Mouse (Mus musculus) intestine, embryonic 14.5 days (tissue): ENCODE measurements at regions not wholly inside any gene's neighbourhood (a gene's known extent, or its start where the extent isn't known, plus 50 kb on each side); places are given as distances from the start of the nearest gene placed in this dataset.

ENCODE experiments used
- ATAC-seq: fragments of 200-750 bp; cut with Nextera tagmentation; replicated peaks from 2 replicates; pipeline ENCODE4 v1.8.0; 2017; ENCODE audit warnings: low read depth, moderate number of reproducible peaks, moderate TSS enrichment, moderate library complexity; ENCODE audit not compliant: low FRiP score, low TSS enrichment
- DNase-seq: peaks from one replicate; pipeline ENCODE4 v3.0.0-alpha.2; 2018; ENCODE audit warnings: low spot score
- H3K27ac ChIP-seq: fragments of 300-500 bp; sonication (generic); 2 replicates; pipeline ENCODE4 v1.5.1; 2014; ENCODE audit warnings: low read depth, mild to moderate bottlenecking, control low read depth
- H3K27me3 ChIP-seq: fragments of 300-500 bp; sonication (generic); replicated peaks from 2 replicates; pipeline ENCODE4 v1.6.1; 2014; ENCODE audit warnings: low read length, control low read depth; ENCODE audit not compliant: control insufficient read depth, insufficient read depth
- H3K36me3 ChIP-seq: fragments of 300-500 bp; sonication (generic); 2 replicates; pipeline ENCODE4 v1.6.1; 2014; ENCODE audit warnings: low read length, control low read depth; ENCODE audit not compliant: control insufficient read depth, insufficient read depth
- H3K4me1 ChIP-seq: fragments of 300-500 bp; sonication (generic); replicated peaks from 2 replicates; pipeline ENCODE4 v1.6.1; 2014; ENCODE audit warnings: low read length, control low read depth, mixed read lengths; ENCODE audit not compliant: control insufficient read depth, insufficient read depth
- H3K4me2 ChIP-seq: fragments of 300-500 bp; sonication (generic); 2 replicates; pipeline ENCODE4 v1.6.1; 2014; ENCODE audit warnings: low read length
- H3K4me3 ChIP-seq: fragments of 300-500 bp; sonication (generic); 2 replicates; pipeline ENCODE4 v1.5.1; 2014; ENCODE audit warnings: low read depth, low read length, control low read depth, mixed read lengths
- H3K9ac ChIP-seq: fragments of 300-500 bp; sonication (generic); 2 replicates; pipeline ENCODE4 v1.6.1; 2014; ENCODE audit warnings: mild to moderate bottlenecking, low read length
- H3K9me3 ChIP-seq: fragments of 300-500 bp; sonication (generic); 2 replicates; pipeline ENCODE4 v1.6.1; 2016; ENCODE audit warnings: low read length, control low read depth; ENCODE audit not compliant: control insufficient read depth
- WGBS: fragments of 180-500 bp; shearing (Covaris S2); extraction: QIAGEN DNeasy Blood & Tissue Kit; methylation state at CpG from one replicate; pipeline ENCODE4 v1.1.7; 2014; 5-methylcytosine and 5-hydroxymethylcytosine counted together

GRCm38 (mm10) chr3:143750128-143750527, 454.9 kb downstream of the Lmo4 start:
- Histone ChIP-seq H3K27me3 (no peaks in the 10 kb centered on the region), H3K4me1 (no peaks in the 10 kb centered on the region), H3K9me3 (no peaks in the 10 kb centered on the region), H3K36me3 (no peaks in the 10 kb centered on the region), H3K9ac (no peak overlapping the region), H3K27ac (no peak overlapping the region), H3K4me3 (no peak overlapping the region), H3K4me2 (no peak overlapping the region)
- WGBS: 87% methylated on average over 4 of the region's 4 CpGs
- no peak for ATAC-seq
- no peak for DNase-seq

GRCm38 (mm10) chr3:143743649-143744048, 461.4 kb downstream of the Lmo4 start:
- Histone ChIP-seq H3K4me2 (peak overlapping the region; percentile 42; the same call in 1 of the 2 replicates), H3K9ac (no peak overlapping the region), H3K4me3 (no peak overlapping the region), H3K9me3 (no peaks in the 10 kb centered on the region), H3K27ac (no peak overlapping the region), H3K4me1 (no peaks in the 10 kb centered on the region), H3K27me3 (no peaks in the 10 kb centered on the region), H3K36me3 (no peaks in the 10 kb centered on the region)
- ATAC-seq (0 out of 2 replicates have a peak, but pooled peaks have one; percentile 3), DNase-seq (no peak)
- WGBS: 48% methylated on average over 7 of the region's 7 CpGs

DNA sequence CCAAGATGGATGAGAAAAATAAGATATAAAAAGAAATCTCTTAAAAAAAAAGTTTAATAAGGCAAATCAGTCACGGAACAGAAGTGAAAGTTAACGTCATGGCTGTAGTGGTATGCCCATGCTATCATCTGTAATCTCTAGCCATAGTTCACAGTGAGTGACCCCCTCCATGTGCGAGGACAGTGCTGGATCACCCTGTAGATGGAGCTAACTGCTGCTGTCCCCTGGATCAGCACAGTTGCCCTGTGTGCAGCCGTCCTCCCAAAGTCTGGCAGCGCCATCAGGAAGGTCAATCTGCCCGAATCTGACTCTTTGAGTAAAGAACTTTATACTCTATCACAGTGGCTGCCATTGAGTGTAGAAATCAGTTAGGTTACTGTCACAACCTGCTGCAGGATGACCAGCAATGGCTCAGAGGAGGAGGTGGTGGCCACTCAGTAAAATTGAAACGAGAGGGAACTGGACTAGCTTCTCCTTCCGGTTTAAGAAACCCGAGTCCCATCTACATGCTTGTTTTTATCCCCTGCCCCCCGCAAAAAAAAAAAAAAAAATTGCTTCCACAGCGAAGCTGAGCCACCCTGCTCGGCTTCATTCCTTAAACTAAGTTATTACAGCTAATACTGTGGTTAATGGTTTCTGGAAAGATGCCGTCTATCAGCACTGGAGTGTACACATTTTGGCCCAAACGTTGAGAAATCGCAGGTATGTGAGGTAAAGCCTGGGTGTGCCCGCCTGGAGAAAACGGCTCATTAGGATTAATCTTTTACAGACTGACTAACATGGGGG, 462.0 kb downstream of the Lmo4 start:
- no peaks in the 10 kb centered on the region for H3K9me3 ChIP-seq
- peak; percentile 65 for DNase-seq
- peak; percentile 88 for ATAC-seq
- peak overlapping the region; percentile 51; the same call in 1 of the 2 replicates for H3K27ac ChIP-seq
- no peaks in the 10 kb centered on the region for H3K27me3 ChIP-seq
- peak overlapping the region; percentile 10; the same call in 1 of the 2 replicates for H3K4me3 ChIP-seq
- H3K4me2 ChIP-seq: peak overlapping the region; percentile 42
- H3K4me1 ChIP-seq: no peaks in the 10 kb centered on the region
- H3K9ac ChIP-seq: no peak overlapping the region
- H3K36me3 ChIP-seq: no peaks in the 10 kb centered on the region
- 53% methylated on average over 17 of the region's 17 CpGs for WGBS

DNA sequence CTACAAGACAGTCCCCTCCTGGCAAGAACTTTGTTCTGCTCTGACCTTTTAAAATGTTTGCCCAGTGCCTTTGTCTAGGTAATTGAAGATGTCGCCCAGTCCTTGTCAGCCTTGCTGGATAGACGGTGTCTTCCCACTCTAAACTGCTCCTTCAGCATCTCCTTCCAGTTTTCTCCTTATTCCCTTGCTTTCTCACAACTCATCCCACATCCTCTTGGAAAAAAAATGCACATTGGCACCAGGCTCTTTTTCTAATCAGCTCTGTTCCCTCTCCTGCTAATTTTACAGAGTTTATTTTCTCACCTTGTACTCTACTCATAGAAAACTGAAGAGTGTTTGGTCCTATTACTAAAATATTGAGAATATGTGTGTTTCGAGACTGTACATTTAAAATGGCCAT, 466.3 kb downstream of the Lmo4 start:
- H3K9ac ChIP-seq: no peak overlapping the region
- WGBS: 74% methylated on average over 3 of the region's 3 CpGs
- H3K4me3 ChIP-seq: no peak overlapping the region
- H3K27me3 ChIP-seq: no peaks in the 10 kb centered on the region
- DNase-seq (no peak), ATAC-seq (no peak)
- no peaks in the 10 kb centered on the region for H3K9me3 ChIP-seq
- H3K4me2 ChIP-seq: no peak overlapping the region
- H3K4me1 ChIP-seq: no peaks in the 10 kb centered on the region
- H3K27ac ChIP-seq: no peak overlapping the region
- H3K36me3 ChIP-seq: no peaks in the 10 kb centered on the region

DNA sequence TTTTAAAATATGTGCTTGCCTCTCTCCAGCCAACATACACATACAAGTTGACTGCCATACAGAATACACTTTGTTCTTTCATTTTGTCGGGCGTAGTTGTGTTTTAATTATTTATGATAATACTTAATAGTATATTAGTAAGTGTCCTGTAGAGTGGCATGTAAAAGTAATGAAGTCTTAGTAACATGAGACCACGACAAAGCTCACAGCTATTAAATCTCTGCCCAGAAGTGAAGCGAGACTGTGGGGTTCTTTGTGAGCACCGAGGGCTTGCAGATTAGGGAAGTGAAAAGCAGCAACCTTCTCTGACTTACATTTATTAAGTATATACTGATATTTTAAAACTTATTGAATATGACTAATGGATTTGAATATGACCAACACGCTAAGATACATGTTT, 467.2 kb downstream of the Lmo4 start:
- H3K4me2 ChIP-seq: no peak overlapping the region
- no peak for ATAC-seq
- H3K27me3 ChIP-seq: no peaks in the 10 kb centered on the region
- 81% methylated on average over 6 of the region's 6 CpGs for WGBS
- H3K36me3 ChIP-seq: no peaks in the 10 kb centered on the region
- no peak overlapping the region for H3K27ac ChIP-seq
- no peaks in the 10 kb centered on the region for H3K4me1 ChIP-seq
- no peak for DNase-seq
- no peaks in the 10 kb centered on the region for H3K9me3 ChIP-seq
- no peak overlapping the region for H3K9ac ChIP-seq
- no peak overlapping the region for H3K4me3 ChIP-seq

DNA sequence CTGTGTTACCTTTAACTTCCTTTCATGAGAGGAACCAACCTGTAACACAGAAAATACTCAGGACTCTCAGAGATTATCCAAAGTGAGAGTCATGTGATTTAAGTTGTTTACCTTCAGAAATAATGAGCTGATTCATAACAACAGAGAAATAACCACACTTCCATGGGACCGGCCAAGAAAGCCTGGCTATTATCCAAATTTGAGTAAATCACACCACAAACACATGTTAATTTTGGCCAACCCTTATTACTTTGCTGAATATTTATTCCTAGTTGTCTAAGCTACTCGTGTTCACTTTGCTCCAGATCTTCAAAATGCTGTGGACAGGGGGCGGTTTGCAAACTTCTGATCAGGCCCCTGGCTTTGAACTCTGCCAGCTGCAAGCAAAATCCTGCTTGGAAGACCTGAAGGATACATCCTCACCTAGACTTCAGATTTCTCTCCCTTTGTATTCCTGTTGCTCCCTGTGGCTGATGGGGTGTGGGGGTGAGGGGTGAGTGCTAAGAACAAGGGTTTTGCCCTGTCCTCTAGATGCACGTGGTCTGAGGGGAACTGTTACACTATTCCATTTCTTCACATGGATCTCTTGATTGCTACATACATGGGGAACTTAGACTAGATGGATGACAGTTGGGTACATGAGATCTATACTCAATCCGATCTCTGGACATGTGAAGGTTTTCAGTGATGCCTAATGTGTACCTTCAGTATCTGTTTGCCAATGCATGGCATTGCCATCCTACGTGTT, 468.2 kb downstream of the Lmo4 start:
- no peak for DNase-seq
- no peaks in the 10 kb centered on the region for H3K36me3 ChIP-seq
- ATAC-seq: no peak
- no peak overlapping the region for H3K27ac ChIP-seq
- H3K4me2 ChIP-seq: no peak overlapping the region
- no peaks in the 10 kb centered on the region for H3K4me1 ChIP-seq
- WGBS: 79% methylated on average over 6 of the region's 6 CpGs
- no peak overlapping the region for H3K4me3 ChIP-seq
- H3K9ac ChIP-seq: no peak overlapping the region
- H3K27me3 ChIP-seq: no peaks in the 10 kb centered on the region
- no peaks in the 10 kb centered on the region for H3K9me3 ChIP-seq

GRCm38 (mm10) chr3:143734791-143735190, 470.2 kb downstream of the Lmo4 start:
- Histone ChIP-seq H3K27me3 (no peaks in the 10 kb centered on the region), H3K4me3 (no peak overlapping the region), H3K36me3 (no peaks in the 10 kb centered on the region), H3K9me3 (no peaks in the 10 kb centered on the region), H3K4me2 (no peak overlapping the region), H3K27ac (no peak overlapping the region), H3K4me1 (peaks cover 9% of the 10 kb centered on the region; the same call in 1 of the 2 replicates), H3K9ac (no peak overlapping the region)
- WGBS: 80% methylated on average over 2 of the region's 2 CpGs
- ATAC-seq (no peak), DNase-seq (no peak)

- no peak overlapping the region for H3K9ac ChIP-seq
- ATAC-seq (no peak), DNase-seq (no peak)
- 76% methylated on average over 8 of the region's 8 CpGs for WGBS
- H3K27me3 ChIP-seq: no peaks in the 10 kb centered on the region
- no peak overlapping the region for H3K4me3 ChIP-seq
- H3K4me1 ChIP-seq: peaks cover 9% of the 10 kb centered on the region; the same call in 1 of the 2 replicates
- H3K4me2 ChIP-seq: no peak overlapping the region
- no peaks in the 10 kb centered on the region for H3K36me3 ChIP-seq
- no peak overlapping the region for H3K27ac ChIP-seq
- H3K9me3 ChIP-seq: no peaks in the 10 kb centered on the region
These were observed 471.9 kb downstream of the Lmo4 start for GRCm38 (mm10) chr3:143732966-143733725.
